Comparison of ENCODE assay signal across 8 mouse cellular contexts in the genomic region with DNA sequence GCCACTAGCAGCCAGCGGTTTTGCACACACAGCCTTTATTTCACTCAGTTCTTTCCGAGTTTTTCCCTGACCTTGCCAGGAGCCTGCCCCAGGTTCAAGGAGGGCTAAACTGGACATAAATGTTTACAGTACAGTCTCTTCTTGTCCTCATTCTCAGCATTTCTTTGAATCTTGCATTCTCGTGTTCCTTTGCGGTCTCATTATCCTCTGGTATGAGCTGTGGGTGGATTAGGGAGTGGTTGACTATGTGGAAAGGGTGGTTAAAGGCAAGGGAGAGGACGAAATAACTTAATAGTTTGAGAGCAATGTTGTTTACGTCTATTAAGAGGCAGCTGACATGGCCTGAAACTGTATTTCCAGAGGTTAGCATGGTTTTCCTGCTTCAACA. TPM values are rescaled to one million over a fixed set of nuclear protein-coding genes. Genes with fewer than 3 reads are reported as not detected.
A peak's percentile ranks its signal among the peaks of the same experiment; 100 is the strongest.
DNase-seq lines count a peak whose midpoint lies in the region; ATAC-seq and TF ChIP-seq lines count a peak whose summit lies in the region.

No protein-coding gene starts in this region.

- H3K4me3 ChIP-seq in cerebellum, adult 2 months (replicated peaks; ENCODE audit: insufficient read depth, low read depth, low read length), result peak overlapping the region; percentile 93
- peak overlapping the region; percentile 30 for H3K4me3 ChIP-seq in C2C12 (ENCODE audit: insufficient read depth, poor library complexity, severe bottlenecking)
- peak overlapping the region; percentile 67 for H3K4me3 ChIP-seq in forebrain, embryonic 15.5 days
- H3K4me3 ChIP-seq in liver, postnatal 0 days (ENCODE audit: low read depth, low read length), result peak overlapping the region; percentile 81

- no peaks in the 10 kb centered on the region for H3K79me2 ChIP-seq in C2C12 (ENCODE audit: control insufficient read depth, insufficient read depth)

- TF ChIP-seq POLR2A in cerebellum, adult 2 months (IDR thresholded peaks at IDR 0.05; ENCODE audit: borderline replicate concordance, insufficient read depth, low read length), result no peak

- peak overlapping the region; percentile 79 for H3K4me2 ChIP-seq in forebrain, embryonic 15.5 days (replicated peaks)
- peak overlapping the region; percentile 97 for H3K4me2 ChIP-seq in liver, postnatal 0 days (ENCODE audit: low read depth, low read length)

- no peak for TF ChIP-seq CTCF in cerebellum, adult 2 months (IDR thresholded peaks at IDR 0.05; ENCODE audit: borderline replicate concordance, insufficient read depth, low read depth, low read length)
- TF ChIP-seq CTCF in C2C12 (IDR thresholded peaks at IDR 0.05; ENCODE audit: control insufficient read depth, insufficient read depth, insufficient read length), result no peak
- TF ChIP-seq CTCF in liver, postnatal 0 days (IDR thresholded peaks at IDR 0.05; ENCODE audit: low read depth), result no peak

- no peaks in the 10 kb centered on the region for H3K79me3 ChIP-seq in C2C12 (ENCODE audit: low read depth)

- no peak for DNase-seq in cerebellum, adult 2 months
- DNase-seq in cerebellum, adult 18-20 months, result no peak
- no peak for DNase-seq in liver, postnatal 0 days
- no peak for DNase-seq in thymus, postnatal 0 days (ENCODE audit: low spot score)
- no peak for DNase-seq in adrenal gland, postnatal 14 days
- no peak for DNase-seq in left cerebral cortex, postnatal 25 days (ENCODE audit: low spot score in 2 of 2)

- H3K27me3 ChIP-seq in cerebellum, adult 2 months (ENCODE audit: control insufficient read depth, insufficient read depth, low read length), result no peaks in the 10 kb centered on the region
- H3K27me3 ChIP-seq in C2C12 (ENCODE audit: control insufficient read depth, insufficient read depth, insufficient read length), result no peaks in the 10 kb centered on the region
- H3K27me3 ChIP-seq in forebrain, embryonic 15.5 days, result no peaks in the 10 kb centered on the region
- H3K27me3 ChIP-seq in liver, postnatal 0 days (ENCODE audit: insufficient read depth, low read length), result no peaks in the 10 kb centered on the region

- TF ChIP-seq EP300 in liver, postnatal 0 days (IDR thresholded peaks at IDR 0.05; ENCODE audit: low read depth), result no peak

- intact Hi-C loops in left cerebral cortex, postnatal 25 days (cut with DNase I), result loop anchor here (2.0 to 10.0 kb wide), 4 partner anchors 65 to 687 kb away; a partner anchor contains a TSS

- H3K9me3 ChIP-seq in forebrain, embryonic 15.5 days, result no peaks in the 10 kb centered on the region
- no peaks in the 10 kb centered on the region for H3K9me3 ChIP-seq in liver, postnatal 0 days (ENCODE audit: low read length)

- ATAC-seq in forebrain, embryonic 15.5 days (replicated peaks), result 0 out of 2 replicates have a peak, but pooled peaks have one; percentile 0
- ATAC-seq in liver, postnatal 0 days, result no peak

- H3K27ac ChIP-seq in cerebellum, adult 2 months (ENCODE audit: insufficient read depth, low read length), result peak overlapping the region; percentile 66
- peak overlapping the region; percentile 88 for H3K27ac ChIP-seq in forebrain, embryonic 15.5 days (replicated peaks)
- peak overlapping the region; percentile 80 for H3K27ac ChIP-seq in liver, postnatal 0 days (ENCODE audit: low read depth)

- peaks cover 6% of the 10 kb centered on the region; the same call in 1 of the 2 replicates for H3K4me1 ChIP-seq in cerebellum, adult 2 months (ENCODE audit: control insufficient read depth, insufficient read depth, low read length)
- H3K4me1 ChIP-seq in forebrain, embryonic 15.5 days, result peaks cover 39% of the 10 kb centered on the region
- peaks cover 21% of the 10 kb centered on the region for H3K4me1 ChIP-seq in liver, postnatal 0 days (ENCODE audit: insufficient read depth)

- H3K9ac ChIP-seq in forebrain, embryonic 15.5 days (replicated peaks), result peak overlapping the region; percentile 68
- H3K9ac ChIP-seq in liver, postnatal 0 days (replicated peaks), result peak overlapping the region; percentile 57

- WGBS in cerebellum, adult 2 months, result 1% methylated on average over 6 of the region's 6 CpGs
- WGBS in forebrain, embryonic 15.5 days, result under 1% methylated on average over 6 of the region's 6 CpGs
- WGBS in liver, postnatal 0 days (ENCODE audit: insufficient replicate concordance), result 5% methylated on average over 6 of the region's 6 CpGs

- H3ac ChIP-seq in C2C12 (ENCODE audit: control insufficient read depth, insufficient read length, low read depth), result peak overlapping the region; percentile 64

- H3K36me3 ChIP-seq in C2C12 (ENCODE audit: control insufficient read depth, insufficient read depth), result no peaks in the 10 kb centered on the region
- H3K36me3 ChIP-seq in forebrain, embryonic 15.5 days, result no peaks in the 10 kb centered on the region
- no peaks in the 10 kb centered on the region for H3K36me3 ChIP-seq in liver, postnatal 0 days (replicated peaks; ENCODE audit: insufficient read depth, low read length)

TF ChIP-seq in C2C12, 6 proteins besides CTCF, POLR2A, EP300 and RAD21:
- TF ChIP-seq CEBPB (IDR thresholded peaks at IDR 0.05; ENCODE audit: low read depth) (no peak), MYOD1 (IDR thresholded peaks at IDR 0.05; ENCODE audit: control insufficient read depth, insufficient read length, low read depth) (no peak), MAX (IDR thresholded peaks at IDR 0.05) (no peak), FOSL1 (IDR thresholded peaks at IDR 0.05; ENCODE audit: insufficient read depth, low read length, poor library complexity, severe bottlenecking) (no peak), MYOG (IDR thresholded peaks at IDR 0.05; ENCODE audit: control insufficient read depth, extremely low read depth, insufficient read length) (no peak), USF1 (IDR thresholded peaks at IDR 0.05; ENCODE audit: low read depth) (no peak)

RNA-seq across cellular contexts. Expression of a gene that starts 54.6 kb away (rescaled TPM):
- polyA plus RNA-seq in cerebellum, adult 2 months (2012; rRNA removed), result 23.8 and 24.8 TPM in 2 replicates
- polyA plus RNA-seq in C2C12 (2012; fragmentation: generic; extraction: Trizol), result 2.2 TPM
- polyA plus RNA-seq in forebrain, embryonic 15.5 days (2015; fragmentation: Nextera tagmentation; extraction: Ambion mirVana), result 17.0 and 21.2 TPM in 2 replicates
- polyA plus RNA-seq in liver, postnatal 0 days (2015; fragmentation: Nextera tagmentation; extraction: Ambion mirVana), result 1.4 and 1.9 TPM in 2 replicates
- 1.4 and 1.8 TPM in 2 replicates for polyA plus RNA-seq in thymus, postnatal 0 days (2015; fragmentation: Nextera tagmentation; extraction: Ambion mirVana)
- total RNA-seq in adrenal gland, postnatal 14 days (2021), result 21.3 and 24.4 TPM in 2 replicates
- total RNA-seq in left cerebral cortex, postnatal 25 days (2021), result 10 to 100 TPM; 52.6 to 57.5 TPM

Comparison
In these comparisons a context has a peak if more than half of its experiments do, and no peak if none do; other contexts are left out.
1. H3K4me3 ChIP-seq: peak in every context shown above with its lines; median percentile 93 in cerebellum, adult 2 months; 81 in liver, postnatal 0 days; 67 in forebrain, embryonic 15.5 days; 30 in C2C12.